Comparison of ENCODE assay signal across 18 mouse cellular contexts in genomic region chr10:120423256-120423655, GRCm38 (mm10). TPM values are rescaled to one million over a fixed set of nuclear protein-coding genes. Genes with fewer than 3 reads are reported as not detected.
A peak's percentile ranks its signal among the peaks of the same experiment; 100 is the strongest.
DNase-seq lines count a peak whose midpoint lies in the region; ATAC-seq and TF ChIP-seq lines count a peak whose summit lies in the region.
"Had no signal": no experiment of that assay in that cellular context is flagged by ENCODE, and none has a peak within 500 bp of the region (broad histone marks: within the 10 kb centered on the region; RNA-seq: fewer than 3 reads in every experiment).

No protein-coding gene starts in this region.

- no peaks in the 10 kb centered on the region for H3K9me3 ChIP-seq in heart, embryonic 11.5 days (replicated peaks; ENCODE audit: control insufficient read depth, low read length)
- H3K9me3 ChIP-seq in lung, embryonic 14.5 days (ENCODE audit: low read depth, low read length): no peaks in the 10 kb centered on the region
- no peaks in the 10 kb centered on the region for H3K9me3 ChIP-seq in embryonic facial prominence, embryonic 14.5 days (ENCODE audit: control insufficient read depth, low read length)
- no peaks in the 10 kb centered on the region for H3K9me3 ChIP-seq in limb, embryonic 12.5 days
- H3K9me3 ChIP-seq: midbrain, embryonic 12.5 days had no signal

- H3K36me3 ChIP-seq in heart, embryonic 11.5 days (ENCODE audit: control insufficient read depth, insufficient read depth, low read length): no peaks in the 10 kb centered on the region
- no peaks in the 10 kb centered on the region for H3K36me3 ChIP-seq in lung, embryonic 14.5 days (ENCODE audit: insufficient read depth)
- H3K36me3 ChIP-seq in embryonic facial prominence, embryonic 14.5 days (ENCODE audit: control insufficient read depth, insufficient read depth, low read length): 0 out of 2 replicates have a peak, but pooled peaks cover 6% of the 10 kb centered on the region
- H3K36me3 ChIP-seq in limb, embryonic 12.5 days: peaks cover 47% of the 10 kb centered on the region
- H3K36me3 ChIP-seq: midbrain, embryonic 12.5 days had no signal

- no peak for DNase-seq in heart, postnatal 4 days
- peak; percentile 68 for DNase-seq in lung, embryonic 14.5 days
- no peak for DNase-seq in lung, postnatal 4 days
- DNase-seq in embryonic facial prominence, embryonic 14.5 days (ENCODE audit: low spot score): no peak
- no peak for DNase-seq in ovary, postnatal 10 days (ENCODE audit: low spot score)
- no peak for DNase-seq in thymus, postnatal 14 days
- DNase-seq: B cell, adult 2 months; cerebellum, postnatal 10 days; kidney, postnatal 36 days; left cerebral cortex, postnatal 4 days; liver, postnatal 0 days; right cerebral cortex, postnatal 25 days; thymus, adult 2 months had no signal

- ATAC-seq in heart, embryonic 11.5 days (replicated peaks; ENCODE audit: insufficient number of reproducible peaks, low FRiP score, low TSS enrichment): no peak
- ATAC-seq in lung, embryonic 14.5 days (ENCODE audit: insufficient read depth): peak; percentile 26; the same call in 1 of the 2 replicates
- ATAC-seq in embryonic facial prominence, embryonic 14.5 days (ENCODE audit: low read depth): no peak
- no peak for ATAC-seq in limb, embryonic 12.5 days (ENCODE audit: insufficient number of reproducible peaks, insufficient read depth, low FRiP score, low TSS enrichment, low read depth)
- ATAC-seq: inflammation-experienced regulatory T-cells, adult 6 months; liver, postnatal 0 days had no signal

- no peak overlapping the region for H3K4me3 ChIP-seq in heart, embryonic 11.5 days (ENCODE audit: low read depth, low read length)
- no peak overlapping the region for H3K4me3 ChIP-seq in lung, embryonic 14.5 days (ENCODE audit: low read depth, low read length)
- no peak overlapping the region for H3K4me3 ChIP-seq in embryonic facial prominence, embryonic 14.5 days (ENCODE audit: low read depth, low read length)
- H3K4me3 ChIP-seq in limb, embryonic 12.5 days (replicated peaks): no peak overlapping the region
- H3K4me3 ChIP-seq: midbrain, embryonic 12.5 days had no signal

- H3K27me3 ChIP-seq in heart, embryonic 11.5 days (ENCODE audit: control insufficient read depth, insufficient read depth, low read length): no peaks in the 10 kb centered on the region
- H3K27me3 ChIP-seq in lung, embryonic 14.5 days (ENCODE audit: insufficient read depth, low read length): no peaks in the 10 kb centered on the region
- no peaks in the 10 kb centered on the region for H3K27me3 ChIP-seq in embryonic facial prominence, embryonic 14.5 days (replicated peaks; ENCODE audit: control insufficient read depth, insufficient read depth, low read length)
- H3K27me3 ChIP-seq in limb, embryonic 12.5 days: no peaks in the 10 kb centered on the region
- H3K27me3 ChIP-seq: midbrain, embryonic 12.5 days; Patski had no signal

- TF ChIP-seq CTCF in lung, embryonic 14.5 days (IDR thresholded peaks at IDR 0.05; ENCODE audit: low read depth): no peak

- WGBS in heart, embryonic 11.5 days (ENCODE audit: insufficient replicate concordance): 75% methylated on average over 7 of the region's 7 CpGs
- 41% methylated on average over 7 of the region's 7 CpGs for WGBS in lung, embryonic 14.5 days
- 66% methylated on average over 7 of the region's 7 CpGs for WGBS in embryonic facial prominence, embryonic 14.5 days
- 59% methylated on average over 7 of the region's 7 CpGs for WGBS in limb, embryonic 12.5 days

- peaks cover 47% of the 10 kb centered on the region for H3K4me1 ChIP-seq in heart, embryonic 11.5 days (ENCODE audit: control insufficient read depth, insufficient read depth, low read length)
- H3K4me1 ChIP-seq in lung, embryonic 14.5 days (ENCODE audit: insufficient read depth): peaks cover 33% of the 10 kb centered on the region
- H3K4me1 ChIP-seq in embryonic facial prominence, embryonic 14.5 days (ENCODE audit: control insufficient read depth, insufficient read depth, low read length): peaks cover 54% of the 10 kb centered on the region
- H3K4me1 ChIP-seq in limb, embryonic 12.5 days (replicated peaks): peaks cover 90% of the 10 kb centered on the region

- no peak overlapping the region for H3K9ac ChIP-seq in heart, embryonic 11.5 days (ENCODE audit: low read depth, low read length)
- H3K9ac ChIP-seq in lung, embryonic 14.5 days: no peak overlapping the region
- no peak overlapping the region for H3K9ac ChIP-seq in embryonic facial prominence, embryonic 14.5 days (ENCODE audit: low read depth, low read length)
- no peak overlapping the region for H3K9ac ChIP-seq in limb, embryonic 12.5 days (replicated peaks)
- H3K9ac ChIP-seq: liver, postnatal 0 days; midbrain, embryonic 12.5 days had no signal

- H3K4me2 ChIP-seq in heart, embryonic 11.5 days: no peak overlapping the region
- H3K4me2 ChIP-seq in lung, embryonic 14.5 days: no peak overlapping the region
- no peak overlapping the region for H3K4me2 ChIP-seq in embryonic facial prominence, embryonic 14.5 days (ENCODE audit: low read depth, low read length)
- no peak overlapping the region for H3K4me2 ChIP-seq in limb, embryonic 12.5 days
- H3K4me2 ChIP-seq: midbrain, embryonic 12.5 days had no signal

- H3K27ac ChIP-seq in heart, embryonic 11.5 days (ENCODE audit: low read depth, low read length): peak overlapping the region; percentile 66
- peak overlapping the region; percentile 6; the same call in 1 of the 2 replicates for H3K27ac ChIP-seq in lung, embryonic 14.5 days (ENCODE audit: low read depth)
- peak overlapping the region; percentile 31; the same call in 1 of the 2 replicates for H3K27ac ChIP-seq in embryonic facial prominence, embryonic 14.5 days (replicated peaks; ENCODE audit: low read depth, low read length)
- H3K27ac ChIP-seq in limb, embryonic 12.5 days: peak overlapping the region; percentile 51; the same call in 1 of the 2 replicates
- H3K27ac ChIP-seq: midbrain, embryonic 12.5 days had no signal

RNA-seq across cellular contexts. Expression of gene Hmga2, which starts 53.0 kb away (rescaled TPM):
- 31.7 and 42.6 TPM in 2 replicates for polyA plus RNA-seq in heart, embryonic 11.5 days (2014; fragmentation: Nextera tagmentation; extraction: Ambion mirVana)
- 1 to 10 TPM in 1 of 2 experiments, under 1 TPM in 1; 0.91 to 1.6 TPM for total RNA-seq in heart, postnatal 4 days (2021)
- polyA plus RNA-seq in lung, embryonic 14.5 days (2014; fragmentation: Nextera tagmentation; extraction: Ambion mirVana): 13.8 and 13.9 TPM in 2 replicates
- 11.1 and 18.0 TPM in 2 replicates for polyA plus RNA-seq in embryonic facial prominence, embryonic 14.5 days (2014; fragmentation: Nextera tagmentation; extraction: Ambion mirVana)
- polyA plus RNA-seq in limb, embryonic 12.5 days (2016; fragmentation: Nextera tagmentation; extraction: Ambion mirVana): 128 and 132 TPM in 2 replicates

Comparison
In these comparisons a context has a peak if more than half of its experiments do, and no peak if none do; other contexts are left out.
1. H3K27ac ChIP-seq: peak in every context shown above with its lines; median percentile 66 in heart, embryonic 11.5 days; 51 in limb, embryonic 12.5 days; 31 in embryonic facial prominence, embryonic 14.5 days; 6 in lung, embryonic 14.5 days.